Mouse (Mus musculus) urinary bladder, postnatal 14 days (tissue): ENCODE measurements around the gene Hk2.
"Not testable (repeated sequence)": the region's sequence is repeated elsewhere in the genome, so short reads cannot be mapped to it uniquely, and the experiment has no call there.

Source experiments
- DNase-seq: peaks from one replicate; pipeline ENCODE4 v3.0.0; 2021; ENCODE audit warnings: low spot score

The Hk2 gene

GRCm38 (mm10) chr6:82689474-82689873 lies 84.8 kb downstream of the Hk2 start:
- DNase-seq: no peak

GRCm38 (mm10) chr6:82688586-82688985 lies 85.7 kb downstream of the Hk2 start:
- DNase-seq: not testable (repeated sequence)

GRCm38 (mm10) chr6:82684136-82684535 lies 90.1 kb downstream of the Hk2 start:
- no peak for DNase-seq

GRCm38 (mm10) chr6:82679286-82679685 lies 95.0 kb downstream of the Hk2 start:
- not testable (repeated sequence) for DNase-seq

- not testable (repeated sequence) for DNase-seq
Observed at GRCm38 (mm10) chr6:82677629-82678028, 96.6 kb downstream of the Hk2 start.
